Mouse (Mus musculus): ENCODE results near the gene Syvn1. TPM values are rescaled to one million over a fixed set of nuclear protein-coding genes. Genes with fewer than 3 reads are reported as not detected.

The Syvn1 gene
- total and polyA plus RNA-seq, 2 experiments from 2014 or later: 29.8 to 34.1 TPM

DNA sequence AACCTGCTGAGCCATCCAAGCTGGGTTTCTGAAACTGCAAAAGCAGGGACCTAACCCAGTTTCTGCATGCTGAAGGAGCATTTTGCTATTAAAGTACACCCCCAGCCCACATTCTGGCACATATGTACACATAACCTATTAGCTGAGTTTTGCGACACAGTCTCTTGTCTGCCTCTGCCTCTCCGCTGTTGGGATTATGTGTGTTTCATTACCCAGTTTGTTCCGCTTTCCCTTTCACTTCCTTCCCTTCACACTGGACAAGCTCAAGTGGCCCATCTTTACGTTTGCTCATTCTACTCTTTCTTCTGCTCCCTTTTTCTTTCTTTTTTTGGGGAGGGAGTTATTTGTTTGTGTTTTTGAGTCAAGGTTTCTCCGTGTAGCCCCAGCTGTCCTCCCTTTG, 27.5 kb downstream of the Syvn1 start:
- Histone ChIP-seq H3K9me3 (ENCODE audit: low read length) (no peaks in the 10 kb centered on the region), H3K4me2 (ENCODE audit: low read depth, low read length) (no peak overlapping the region), H3K36me3 (ENCODE audit: insufficient read depth, low read length) (peaks cover 32% of the 10 kb centered on the region), H3K27ac (no peak overlapping the region), H3K4me1 (ENCODE audit: insufficient read depth, low read length) (peaks cover 7% of the 10 kb centered on the region), H3K27me3 (ENCODE audit: insufficient read depth, low read length) (no peaks in the 10 kb centered on the region), H3K4me3 (ENCODE audit: low read length) (no peak overlapping the region), H3K9ac (replicated peaks; ENCODE audit: low read length) (no peak overlapping the region)
- no peak for ATAC-seq
- no peak for DNase-seq (ENCODE audit: low spot score)
- TF ChIP-seq CTCF (IDR thresholded peaks at IDR 0.05; ENCODE audit: low read depth): no peak
- 86% methylated on average over 5 of the region's 5 CpGs for WGBS

DNA sequence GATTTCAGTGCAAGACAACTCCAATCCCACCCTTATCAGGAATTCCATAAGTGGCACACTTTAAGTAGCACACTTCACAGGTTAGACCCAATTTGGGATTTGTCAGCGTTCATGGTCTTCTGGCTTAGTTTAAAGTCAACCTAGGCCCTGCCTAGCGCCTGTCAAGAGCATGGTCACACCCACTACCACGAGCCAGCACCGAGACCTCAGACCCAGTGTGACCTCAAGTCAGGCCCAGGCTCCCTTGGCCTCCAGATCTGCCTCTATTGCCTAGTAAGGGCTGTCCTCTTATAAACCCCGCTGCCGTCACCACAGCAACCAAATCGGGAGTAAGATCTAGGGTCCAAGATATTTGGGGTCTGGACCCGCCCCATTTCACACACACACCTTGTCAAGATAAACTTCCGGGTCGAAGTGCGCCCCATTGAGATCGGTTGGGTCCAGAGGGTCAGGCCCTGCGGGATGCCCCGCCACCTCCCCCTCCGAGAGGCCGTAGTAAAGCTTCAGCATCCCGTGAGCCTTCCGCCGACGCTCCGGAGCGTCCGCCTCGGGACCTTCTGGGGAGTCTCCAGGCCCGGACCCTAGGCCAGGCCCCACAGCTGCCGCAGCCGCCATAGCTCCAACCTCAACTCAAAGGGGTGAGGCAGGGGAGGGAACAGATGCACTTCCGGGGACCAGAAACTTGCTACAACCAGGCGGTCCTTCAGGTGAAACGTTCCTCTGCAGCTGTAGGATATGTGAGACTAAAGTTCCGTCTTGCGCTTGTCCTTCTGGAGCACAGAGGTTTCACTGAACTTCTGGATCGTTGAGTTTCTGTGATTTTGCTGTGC, 30.4 kb downstream of the Syvn1 start, which contains the start of gene Vps51:
TSS of gene Vps51 (minus strand) at position 668 of the 830 bp plus-strand sequence.
- Histone ChIP-seq H3K4me2 (ENCODE audit: low read depth, low read length) (peak within 1 kb of the TSS; percentile 98), H3K4me1 (ENCODE audit: insufficient read depth, low read length) (peaks cover 7% of the 10 kb centered on the region), H3K9me3 (ENCODE audit: low read length) (no peaks in the 10 kb centered on the region), H3K27me3 (ENCODE audit: insufficient read depth, low read length) (no peaks in the 10 kb centered on the region), H3K4me3 (ENCODE audit: low read length) (peak within 1 kb of the TSS; percentile 81), H3K27ac (peak within 1 kb of the TSS; percentile 90), H3K36me3 (ENCODE audit: insufficient read depth, low read length) (peaks cover 30% of the 10 kb centered on the region), H3K9ac (replicated peaks; ENCODE audit: low read length) (peak within 1 kb of the TSS; percentile 68)
- no peak for TF ChIP-seq CTCF (IDR thresholded peaks at IDR 0.05; ENCODE audit: low read depth)
- under 1% methylated on average over 33 of the region's 33 CpGs for WGBS
- peak; percentile 93 for ATAC-seq
- peak; percentile 94 for DNase-seq (ENCODE audit: low spot score)

- Histone ChIP-seq H3K9me3 (ENCODE audit: low read length) (no peaks in the 10 kb centered on the region), H3K36me3 (ENCODE audit: insufficient read depth, low read length) (peaks cover 28% of the 10 kb centered on the region), H3K4me3 (ENCODE audit: low read length) (no peak within 1 kb of the TSS), H3K4me2 (ENCODE audit: low read depth, low read length) (no peak within 1 kb of the TSS), H3K27ac (no peak within 1 kb of the TSS), H3K27me3 (ENCODE audit: insufficient read depth, low read length) (no peaks in the 10 kb centered on the region), H3K4me1 (ENCODE audit: insufficient read depth, low read length) (peaks cover 15% of the 10 kb centered on the region), H3K9ac (replicated peaks; ENCODE audit: low read length) (no peak within 1 kb of the TSS)
- ATAC-seq: no peak
- TF ChIP-seq CTCF (IDR thresholded peaks at IDR 0.05; ENCODE audit: low read depth): no peak
- 94% methylated on average over 12 of the region's 12 CpGs for WGBS
- DNase-seq (ENCODE audit: low spot score): no peak
These were observed 33.7 kb downstream of the Syvn1 start, which contains the start of gene Tmem262 for GRCm38 (mm10) chr19:6079983-6080480. TSS of gene Tmem262 (plus strand) at chr19:6080033.

- DNase-seq (ENCODE audit: low spot score): no peak
- Histone ChIP-seq H3K4me1 (ENCODE audit: insufficient read depth, low read length) (peaks cover 8% of the 10 kb centered on the region), H3K27me3 (ENCODE audit: insufficient read depth, low read length) (no peaks in the 10 kb centered on the region), H3K4me2 (ENCODE audit: low read depth, low read length) (no peak within 1 kb of the TSS), H3K9ac (replicated peaks; ENCODE audit: low read length) (no peak within 1 kb of the TSS), H3K27ac (no peak within 1 kb of the TSS), H3K4me3 (ENCODE audit: low read length) (no peak within 1 kb of the TSS), H3K36me3 (ENCODE audit: insufficient read depth, low read length) (peaks cover 28% of the 10 kb centered on the region), H3K9me3 (ENCODE audit: low read length) (no peaks in the 10 kb centered on the region)
- TF ChIP-seq CTCF (IDR thresholded peaks at IDR 0.05; ENCODE audit: low read depth): no peak
- ATAC-seq: no peak
- WGBS: 79% methylated on average over 9 of the region's 9 CpGs
These were observed 35.8 kb downstream of the Syvn1 start, which contains the start of gene Gm28374 for GRCm38 (mm10) chr19:6082156-6082555. TSS of gene Gm28374 (minus strand) at chr19:6082256.

GRCm38 (mm10) chr19:6084478-6085248, 38.3 kb downstream of the Syvn1 start, which contains the start of the genes Zfpl1 and Cdca5:
TSS of gene Zfpl1 (minus strand) at chr19:6084956.
TSS of gene Cdca5 (plus strand) at chr19:6084983.
- no peak for TF ChIP-seq CTCF (IDR thresholded peaks at IDR 0.05; ENCODE audit: low read depth)
- peaks cover 8% of the 10 kb centered on the region for H3K4me1 ChIP-seq (ENCODE audit: insufficient read depth, low read length)
- peak within 1 kb of the TSS; percentile 71 for H3K27ac ChIP-seq
- no peaks in the 10 kb centered on the region for H3K9me3 ChIP-seq (ENCODE audit: low read length)
- H3K4me2 ChIP-seq (ENCODE audit: low read depth, low read length): peak within 1 kb of the TSS; percentile 94
- H3K4me3 ChIP-seq (ENCODE audit: low read length): peak within 1 kb of the TSS; percentile 54
- DNase-seq (ENCODE audit: low spot score) (peak; percentile 100), ATAC-seq (peak; percentile 93)
- peaks cover 28% of the 10 kb centered on the region for H3K36me3 ChIP-seq (ENCODE audit: insufficient read depth, low read length)
- H3K9ac ChIP-seq (replicated peaks; ENCODE audit: low read length): peak within 1 kb of the TSS; percentile 63
- H3K27me3 ChIP-seq (ENCODE audit: insufficient read depth, low read length): no peaks in the 10 kb centered on the region
- WGBS: under 1% methylated on average over 58 of the region's 58 CpGs

GRCm38 (mm10) chr19:6085417-6085879, 39.1 kb downstream of the Syvn1 start:
- Histone ChIP-seq H3K9ac (replicated peaks; ENCODE audit: low read length) (no peak overlapping the region; the same call in 1 of the 2 replicates), H3K27ac (no peak overlapping the region)
- TF ChIP-seq CTCF (IDR thresholded peaks at IDR 0.05; ENCODE audit: low read depth): no peak

More at GRCm38 (mm10) chr19:6085417-6085879, 39.1 kb downstream of the Syvn1 start:
- under 1% methylated on average over 17 of the region's 17 CpGs for WGBS
- Histone ChIP-seq H3K9me3 (ENCODE audit: low read length) (no peaks in the 10 kb centered on the region), H3K4me2 (ENCODE audit: low read depth, low read length) (peak overlapping the region; percentile 94), H3K4me3 (ENCODE audit: low read length) (peak overlapping the region; percentile 54), H3K27me3 (ENCODE audit: insufficient read depth, low read length) (no peaks in the 10 kb centered on the region), H3K4me1 (ENCODE audit: insufficient read depth, low read length) (peaks cover 8% of the 10 kb centered on the region), H3K36me3 (ENCODE audit: insufficient read depth, low read length) (peaks cover 22% of the 10 kb centered on the region)
- DNase-seq (ENCODE audit: low spot score) (peak; percentile 54), ATAC-seq (peak; percentile 61; the same call in 1 of the 2 replicates)
